Mouse (Mus musculus) testis, adult 2 months (tissue): ENCODE measurements around the gene Slc22a2. TPM values are rescaled to one million over a fixed set of nuclear protein-coding genes. Genes with fewer than 3 reads are reported as not detected.

Experiments
- H3K27ac ChIP-seq: fragments of 200-500 bp; 2 replicates; pipeline ENCODE4 v1.5.1; 2012; ENCODE audit warnings: low read depth, low read length; ENCODE audit not compliant: control insufficient read depth, insufficient read depth
- H3K27me3 ChIP-seq: fragments of 200-500 bp; 2 replicates; pipeline ENCODE4 v1.6.1; 2012; ENCODE audit warnings: mild to moderate bottlenecking, low read length, moderate library complexity; ENCODE audit not compliant: control insufficient read depth, insufficient read depth
- H3K36me3 ChIP-seq: fragments of 200-500 bp; 2 replicates; pipeline ENCODE4 v1.6.1; 2012; ENCODE audit warnings: mild to moderate bottlenecking, low read length; ENCODE audit not compliant: control insufficient read depth, insufficient read depth
- H3K4me1 ChIP-seq: fragments of 200-500 bp; 2 replicates; pipeline ENCODE4 v1.6.1; 2012; ENCODE audit warnings: low read length; ENCODE audit not compliant: control insufficient read depth, insufficient read depth
- H3K4me3 ChIP-seq: fragments of 200-500 bp; 2 replicates; pipeline ENCODE4 v1.5.1; 2012; ENCODE audit warnings: low read depth, mild to moderate bottlenecking, low read length, moderate library complexity, mixed read lengths; ENCODE audit not compliant: control insufficient read depth
- CTCF ChIP-seq: fragments of 200-500 bp; IDR thresholded peaks from 2 replicates; pipeline ENCODE4 v1.5.1; 2012; ENCODE audit warnings: low read depth, mild to moderate bottlenecking, inconsistent platforms, low read length, moderate library complexity; ENCODE audit not compliant: control insufficient read depth, insufficient read depth, insufficient replicate concordance
- POLR2A ChIP-seq: fragments of 200-500 bp; IDR thresholded peaks from 2 replicates; pipeline ENCODE4 v1.6.1; 2012; ENCODE audit warnings: low read depth, mild to moderate bottlenecking, inconsistent platforms, low read length, moderate library complexity; ENCODE audit not compliant: control insufficient read depth
- polyA plus RNA-seq: library from polyadenylated mRNA; depleted of rRNA; stranded (reverse); fragments of >200 nt; gene quantifications from 2 replicates; pipeline ENCODE4 v1.2.3, GENCODE M21; 2012

Slc22a2 gene
- polyA plus RNA-seq, 1 experiment = not detected

DNA sequence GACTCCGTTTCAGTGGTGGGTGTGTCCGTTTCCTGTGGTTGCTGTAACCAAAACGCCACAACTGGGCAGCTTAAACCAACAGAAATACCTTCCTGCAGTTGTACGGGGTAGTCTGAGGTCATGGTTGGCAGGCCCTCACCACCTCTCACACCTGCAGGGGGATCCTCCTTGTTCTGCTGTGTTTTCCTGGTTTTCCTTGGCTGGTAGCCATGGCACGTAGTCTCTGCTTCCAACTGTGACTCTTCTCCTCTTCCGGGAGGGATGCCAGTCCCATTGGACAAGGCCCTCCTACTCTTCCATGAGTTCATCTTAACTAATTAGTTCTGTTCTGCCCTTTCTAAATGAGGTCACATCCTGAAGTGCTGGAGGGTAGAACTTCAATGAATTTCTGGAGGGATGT is 8.5 kb upstream of the Slc22a2 start:
- no peaks in the 10 kb centered on the region for H3K27me3 ChIP-seq
- H3K27ac ChIP-seq = no peak overlapping the region
- H3K36me3 ChIP-seq = no peaks in the 10 kb centered on the region
- H3K4me1 ChIP-seq = no peaks in the 10 kb centered on the region
- no peak overlapping the region for H3K4me3 ChIP-seq
- TF ChIP-seq POLR2A (no peak), CTCF (no peak)

DNA sequence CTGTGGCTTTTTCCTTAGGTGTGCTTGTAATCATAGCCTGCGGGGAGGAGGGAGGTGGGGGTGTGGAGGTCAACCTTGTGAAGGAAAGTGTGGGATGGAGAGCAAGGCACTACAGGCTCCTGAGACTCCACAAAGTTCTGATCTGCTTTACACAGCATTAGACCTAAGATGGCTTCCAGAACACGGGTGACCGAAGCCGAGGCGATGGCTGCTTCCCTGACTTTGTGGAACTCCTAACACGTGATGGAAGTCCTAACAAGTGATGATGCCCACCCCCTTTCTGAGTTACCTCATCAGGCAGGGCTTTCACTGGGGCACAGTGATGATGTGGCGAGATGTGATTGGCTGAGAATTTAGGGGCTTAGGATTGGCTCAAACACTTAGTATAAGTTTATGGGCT is 6.8 kb upstream of the Slc22a2 start:
- Histone ChIP-seq H3K4me1 (no peaks in the 10 kb centered on the region), H3K4me3 (no peak overlapping the region), H3K27me3 (no peaks in the 10 kb centered on the region), H3K27ac (no peak overlapping the region), H3K36me3 (no peaks in the 10 kb centered on the region)
- no peak for TF ChIP-seq CTCF
- TF ChIP-seq POLR2A = no peak

DNA sequence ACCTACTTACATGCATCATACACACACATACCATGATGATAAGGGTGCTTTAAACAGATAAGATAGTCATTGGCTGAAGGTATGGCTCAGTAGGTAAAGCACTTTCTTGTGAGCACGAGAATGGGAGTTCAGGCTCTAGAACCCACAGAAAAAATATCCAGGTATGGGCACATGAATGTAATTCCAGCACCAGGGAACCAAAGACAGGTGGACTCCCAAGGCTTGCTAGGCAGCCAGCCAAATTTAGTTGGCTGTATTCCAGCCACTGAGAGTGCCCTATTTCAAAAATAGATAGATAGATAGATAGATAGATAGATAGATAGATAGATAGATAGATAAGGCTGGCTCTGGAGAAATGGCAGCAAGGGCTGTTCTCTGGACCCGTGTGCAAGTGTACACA is 1.4 kb downstream of the Slc22a2 start:
- H3K36me3 ChIP-seq = no peaks in the 10 kb centered on the region
- no peak overlapping the region for H3K4me3 ChIP-seq
- H3K27ac ChIP-seq = no peak overlapping the region
- no peaks in the 10 kb centered on the region; the same call in 1 of the 2 replicates for H3K4me1 ChIP-seq
- TF ChIP-seq POLR2A (no peak), CTCF (no peak)
- H3K27me3 ChIP-seq = no peaks in the 10 kb centered on the region

DNA sequence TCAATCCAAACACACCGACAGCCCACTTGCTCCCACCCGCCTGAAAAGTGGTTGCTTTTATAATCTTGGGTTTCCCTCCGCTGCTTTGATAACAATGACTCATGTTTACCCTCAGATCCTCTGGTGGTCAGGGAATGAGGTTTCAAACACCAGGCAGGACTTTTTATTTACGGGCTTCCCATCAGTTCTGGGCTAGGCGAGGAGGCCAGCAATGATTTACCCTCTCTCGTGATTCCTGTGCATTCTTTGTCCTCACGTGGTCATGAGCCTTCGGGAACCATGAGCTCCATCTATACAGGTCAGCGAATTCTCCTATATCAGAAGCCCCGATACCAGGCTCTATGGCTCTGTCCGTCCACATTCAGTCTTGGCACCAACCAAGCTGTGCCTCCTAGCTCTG is 3.0 kb downstream of the Slc22a2 start:
- no peak overlapping the region for H3K27ac ChIP-seq
- H3K4me1 ChIP-seq = no peaks in the 10 kb centered on the region; the same call in 1 of the 2 replicates
- H3K36me3 ChIP-seq = no peaks in the 10 kb centered on the region
- no peak for TF ChIP-seq POLR2A
- no peak for TF ChIP-seq CTCF
- no peaks in the 10 kb centered on the region for H3K27me3 ChIP-seq
- no peak overlapping the region for H3K4me3 ChIP-seq

DNA sequence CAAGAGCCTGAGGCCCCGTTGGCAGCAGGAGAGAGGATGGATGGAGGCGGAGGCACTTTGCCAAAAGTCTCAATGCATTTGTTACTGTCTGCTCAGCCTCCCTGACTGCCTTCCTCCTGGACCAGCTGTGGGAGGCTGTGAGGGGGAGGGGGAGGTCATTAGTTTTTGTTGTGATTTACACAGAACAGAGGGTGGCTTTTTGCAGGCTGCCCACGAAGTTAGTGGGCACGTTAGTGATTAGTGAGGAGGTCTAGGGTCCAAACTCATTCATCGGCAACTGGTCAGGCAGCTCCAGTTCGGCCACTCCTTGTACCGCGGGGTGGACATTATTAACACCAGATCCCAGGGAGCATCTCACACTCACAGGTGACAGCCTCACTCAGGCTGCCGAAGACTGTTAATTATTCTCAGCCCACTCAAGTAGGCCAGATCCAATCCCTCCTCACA is 4.9 kb downstream of the Slc22a2 start:
- no peaks in the 10 kb centered on the region; the same call in 1 of the 2 replicates for H3K4me1 ChIP-seq

DNA sequence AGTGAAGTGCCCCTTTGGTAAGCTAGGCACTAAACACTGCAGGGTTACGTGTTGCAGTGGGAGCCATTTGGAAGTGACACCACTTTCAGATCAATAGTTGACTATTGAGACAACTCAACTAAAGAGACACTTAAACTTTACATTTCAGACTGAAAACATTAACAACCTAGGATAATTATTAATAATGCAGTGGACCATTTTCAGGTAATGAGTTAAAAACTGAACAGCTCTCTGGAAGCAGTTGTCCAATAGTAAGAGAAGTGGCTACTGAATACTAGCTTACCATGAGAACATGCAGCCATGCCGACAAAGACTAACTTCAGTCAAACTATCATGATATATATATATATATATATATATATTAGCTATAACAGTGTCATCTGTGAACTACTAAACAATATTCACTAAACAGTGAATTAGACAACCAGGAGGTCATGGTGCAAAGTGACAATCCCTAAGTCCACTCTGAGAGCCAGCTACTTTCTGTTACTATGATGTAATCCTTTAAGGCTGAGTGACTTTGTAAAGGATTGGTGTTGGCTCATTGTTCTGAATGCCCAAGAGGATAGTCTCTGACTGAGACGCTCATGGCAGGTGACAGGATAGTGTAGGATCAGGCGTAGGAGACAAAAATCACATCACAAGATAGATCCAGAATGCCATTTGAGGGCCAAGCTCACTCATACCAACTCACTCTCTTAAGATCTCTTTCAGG is 7.1 kb downstream of the Slc22a2 start:
- H3K27ac ChIP-seq = no peak overlapping the region
- H3K27me3 ChIP-seq = no peaks in the 10 kb centered on the region
- H3K36me3 ChIP-seq = no peaks in the 10 kb centered on the region
- H3K4me1 ChIP-seq = no peaks in the 10 kb centered on the region
- no peak for TF ChIP-seq CTCF
- TF ChIP-seq POLR2A = no peak
- no peak overlapping the region for H3K4me3 ChIP-seq

More for the DNA sequence above, 4.9 kb downstream of the Slc22a2 start:
- no peak for TF ChIP-seq CTCF
- TF ChIP-seq POLR2A = no peak
- H3K27ac ChIP-seq = no peak overlapping the region
- H3K36me3 ChIP-seq = no peaks in the 10 kb centered on the region
- no peak overlapping the region for H3K4me3 ChIP-seq
- H3K27me3 ChIP-seq = no peaks in the 10 kb centered on the region

DNA sequence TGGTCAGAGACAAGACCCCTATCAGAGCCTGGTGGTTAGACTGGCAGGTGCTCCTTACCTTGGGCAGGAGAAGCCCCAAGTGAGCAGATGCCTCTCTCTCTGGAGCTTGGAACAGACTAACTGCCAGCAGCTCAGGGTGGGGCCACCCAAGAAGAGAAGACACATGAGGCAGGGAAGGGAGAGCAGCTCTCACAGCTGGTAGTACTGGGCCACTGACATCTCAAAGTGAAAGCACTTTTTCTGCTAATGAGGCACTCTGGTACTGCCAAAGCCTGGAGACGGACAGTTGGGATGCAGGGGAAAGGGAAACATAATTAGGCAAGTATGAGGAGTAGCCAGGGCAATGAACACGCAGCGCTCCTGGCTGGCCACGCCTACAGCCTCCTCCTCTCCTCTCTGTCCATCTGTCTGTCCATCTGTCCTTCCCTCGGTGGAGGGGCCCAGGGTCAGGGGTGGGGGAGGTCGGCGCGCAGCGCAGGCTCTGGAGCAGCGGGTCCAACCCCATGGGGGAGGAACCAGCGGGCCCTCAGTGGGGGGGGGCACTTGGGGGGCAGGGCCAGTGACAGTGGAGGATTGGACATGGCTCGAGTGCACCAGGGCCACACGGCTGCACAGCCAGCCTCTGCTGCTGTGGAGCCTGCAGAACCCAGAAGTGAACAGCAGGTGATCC is 12.0 kb downstream of the Slc22a2 start:
- no peak overlapping the region for H3K4me3 ChIP-seq
- no peak overlapping the region for H3K27ac ChIP-seq
- no peaks in the 10 kb centered on the region for H3K36me3 ChIP-seq
- TF ChIP-seq CTCF (no peak), POLR2A (no peak)
- H3K27me3 ChIP-seq = no peaks in the 10 kb centered on the region
- H3K4me1 ChIP-seq = no peaks in the 10 kb centered on the region; the same call in 1 of the 2 replicates
